Mouse (Mus musculus) urinary bladder, postnatal 14 days (tissue): ENCODE measurements at regions not wholly inside any gene's neighbourhood (a gene's known extent, or its start where the extent isn't known, plus 50 kb on each side); places are given as distances from the start of the nearest gene placed in this dataset.
A peak's percentile ranks its signal among the peaks of the same experiment; 100 is the strongest.

Experiments
- DNase-seq: peaks from one replicate; pipeline ENCODE4 v3.0.0; 2021; ENCODE audit warnings: low spot score

DNA sequence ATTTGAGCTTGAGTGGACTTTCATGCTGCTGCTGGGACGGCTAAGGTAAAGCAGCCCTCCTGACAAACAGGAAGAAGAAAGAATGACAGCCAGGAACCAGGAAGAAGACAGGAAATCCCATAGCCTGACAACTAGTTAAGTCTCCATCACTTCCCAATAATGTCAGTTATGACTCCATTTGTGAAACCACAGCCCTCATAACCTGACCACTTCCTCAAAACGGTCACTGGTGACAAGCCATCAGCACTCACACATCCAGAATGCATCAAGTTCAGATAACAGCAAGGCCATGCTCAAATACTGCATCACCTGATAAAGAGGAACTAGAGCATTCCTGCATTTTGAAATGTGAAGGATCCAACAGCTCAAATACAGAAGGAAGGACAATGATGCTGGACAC, 288.3 kb downstream of the Zfp706 start:
- DNase-seq: no peak

DNA sequence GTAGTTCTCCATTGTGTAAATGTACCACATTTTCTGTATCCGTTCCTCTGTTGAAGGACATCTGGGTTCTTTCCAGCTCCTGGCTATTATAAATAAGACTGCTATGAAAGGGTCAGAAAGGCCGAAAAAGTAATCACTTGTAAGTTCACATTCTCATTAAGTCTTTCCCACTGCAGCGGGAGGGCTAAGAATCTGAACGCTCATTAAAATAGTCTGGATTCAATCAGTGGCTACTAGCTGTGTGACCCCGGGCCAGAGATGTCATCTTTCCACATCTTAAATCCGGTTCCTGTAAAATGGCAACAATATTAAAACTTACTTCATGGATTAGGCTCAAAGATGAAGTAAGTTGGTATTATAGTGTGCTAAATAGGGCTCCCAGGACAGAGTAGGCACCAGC, 289.7 kb downstream of the Zfp706 start:
- DNase-seq: no peak

GRCm38 (mm10) chr15:36716686-36717038, 290.9 kb downstream of the Zfp706 start:
- DNase-seq: no peak

DNA sequence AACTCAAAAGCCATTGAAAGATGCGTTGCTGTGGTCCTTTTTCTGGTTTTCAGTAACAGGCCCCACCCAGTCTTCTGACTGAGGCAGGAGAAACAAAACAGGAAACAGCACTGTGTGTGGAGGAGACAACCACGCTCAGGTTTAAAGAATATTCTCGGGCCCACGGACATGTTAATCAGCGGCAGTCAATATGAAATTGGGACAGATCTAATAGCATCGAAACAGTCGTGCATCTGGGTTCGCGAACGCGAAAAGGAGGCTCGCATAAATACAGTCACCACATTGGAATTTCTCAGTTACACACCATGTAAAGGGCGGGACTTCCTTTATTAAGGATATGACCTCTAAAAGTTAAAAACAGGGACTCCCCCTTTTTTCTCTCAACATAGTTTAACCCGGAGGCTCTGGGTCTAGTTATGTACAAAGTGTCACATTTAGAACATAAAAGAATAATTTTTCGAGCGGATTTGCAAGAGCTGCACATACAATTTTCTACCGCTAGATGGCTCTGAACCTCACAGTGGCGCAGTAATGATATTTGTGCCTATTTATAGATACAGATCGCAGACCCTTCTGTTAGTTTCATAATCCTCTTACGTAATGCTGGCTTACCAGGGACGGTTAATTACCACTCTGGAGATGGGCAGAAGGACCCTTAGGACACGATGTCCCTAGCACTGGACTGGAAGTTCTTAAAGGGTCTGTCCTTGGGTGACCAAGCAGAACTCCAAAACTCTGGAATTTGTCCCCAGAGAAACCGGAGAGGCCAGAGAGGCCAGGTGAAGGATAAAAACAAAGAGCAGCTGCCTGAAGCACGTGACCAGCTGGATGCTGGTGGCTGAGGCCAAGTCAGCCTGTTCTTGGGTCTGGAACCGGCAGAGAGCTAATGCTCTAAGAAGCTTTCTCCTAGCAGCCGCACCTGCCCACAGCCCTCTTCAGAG, 291.6 kb downstream of the Zfp706 start:
- DNase-seq: peak; percentile 58

GRCm38 (mm10) chr15:36715159-36715558, 292.4 kb downstream of the Zfp706 start:
- DNase-seq: no peak

GRCm38 (mm10) chr15:36709788-36710187, 297.8 kb downstream of the Zfp706 start:
- no peak for DNase-seq

DNA sequence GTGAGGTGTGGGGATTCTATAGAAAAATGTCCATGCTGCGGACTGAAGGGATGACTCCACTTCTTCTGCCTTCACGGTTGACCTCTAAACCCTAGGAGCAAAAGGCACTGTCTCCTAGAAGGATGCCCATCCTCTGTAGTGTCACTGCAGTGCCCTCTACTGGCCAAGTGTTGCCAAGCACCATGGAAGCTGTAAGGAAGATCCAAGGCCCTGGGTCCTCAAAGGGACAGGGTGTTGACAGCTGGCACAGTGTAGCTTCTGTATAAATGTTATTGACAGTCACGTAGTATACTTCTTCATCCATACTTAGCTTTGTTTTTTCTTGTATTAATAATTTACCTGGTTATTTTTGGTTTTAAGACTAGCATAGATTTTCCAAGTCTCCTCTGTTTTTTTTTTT, 299.1 kb downstream of the Zfp706 start:
- peak; percentile 84 for DNase-seq

DNA sequence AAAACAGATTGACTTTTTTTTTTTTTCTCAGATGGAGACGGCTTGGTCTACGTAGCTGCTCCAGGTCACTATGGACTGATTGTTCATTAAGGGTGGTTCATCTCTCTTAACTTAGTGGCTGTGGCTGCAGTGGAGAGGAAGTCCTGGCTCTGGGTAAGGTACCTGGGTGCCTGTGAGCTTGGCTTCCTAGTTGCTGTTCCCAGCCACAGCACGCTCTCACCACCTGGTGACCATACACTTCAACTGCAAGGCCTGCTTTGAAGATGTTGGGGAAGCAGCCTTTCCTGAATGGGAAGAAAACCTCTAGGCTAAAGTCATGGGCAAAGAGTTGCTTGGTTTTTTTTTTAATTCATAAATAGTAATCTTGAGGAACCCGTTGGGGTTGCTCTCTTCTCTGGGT, 301.6 kb downstream of the Zfp706 start:
- peak; percentile 77 for DNase-seq

GRCm38 (mm10) chr15:36705391-36705790, 302.2 kb downstream of the Zfp706 start:
- DNase-seq: no peak

GRCm38 (mm10) chr15:36701846-36702245, 305.7 kb downstream of the Zfp706 start:
- no peak for DNase-seq

DNA sequence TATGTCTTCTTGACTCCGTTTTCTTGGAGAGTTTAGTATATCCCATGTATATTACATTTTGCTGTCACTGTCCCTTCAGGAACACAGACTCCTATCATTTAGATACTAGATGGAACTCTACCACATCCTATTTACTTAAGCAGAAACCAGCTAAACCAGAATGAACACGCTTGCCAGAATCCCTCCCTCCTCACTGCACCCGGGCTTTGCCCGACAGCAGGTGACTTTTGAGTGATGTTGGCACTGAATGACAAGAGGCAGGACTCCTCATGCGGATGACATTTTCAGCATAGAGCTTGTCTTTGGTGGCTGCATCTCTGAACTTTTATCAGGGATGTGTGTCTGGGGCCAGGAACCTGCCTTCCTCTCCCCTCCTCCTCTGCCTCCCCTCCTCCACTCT, 307.4 kb downstream of the Zfp706 start:
- DNase-seq: peak; percentile 58

DNA sequence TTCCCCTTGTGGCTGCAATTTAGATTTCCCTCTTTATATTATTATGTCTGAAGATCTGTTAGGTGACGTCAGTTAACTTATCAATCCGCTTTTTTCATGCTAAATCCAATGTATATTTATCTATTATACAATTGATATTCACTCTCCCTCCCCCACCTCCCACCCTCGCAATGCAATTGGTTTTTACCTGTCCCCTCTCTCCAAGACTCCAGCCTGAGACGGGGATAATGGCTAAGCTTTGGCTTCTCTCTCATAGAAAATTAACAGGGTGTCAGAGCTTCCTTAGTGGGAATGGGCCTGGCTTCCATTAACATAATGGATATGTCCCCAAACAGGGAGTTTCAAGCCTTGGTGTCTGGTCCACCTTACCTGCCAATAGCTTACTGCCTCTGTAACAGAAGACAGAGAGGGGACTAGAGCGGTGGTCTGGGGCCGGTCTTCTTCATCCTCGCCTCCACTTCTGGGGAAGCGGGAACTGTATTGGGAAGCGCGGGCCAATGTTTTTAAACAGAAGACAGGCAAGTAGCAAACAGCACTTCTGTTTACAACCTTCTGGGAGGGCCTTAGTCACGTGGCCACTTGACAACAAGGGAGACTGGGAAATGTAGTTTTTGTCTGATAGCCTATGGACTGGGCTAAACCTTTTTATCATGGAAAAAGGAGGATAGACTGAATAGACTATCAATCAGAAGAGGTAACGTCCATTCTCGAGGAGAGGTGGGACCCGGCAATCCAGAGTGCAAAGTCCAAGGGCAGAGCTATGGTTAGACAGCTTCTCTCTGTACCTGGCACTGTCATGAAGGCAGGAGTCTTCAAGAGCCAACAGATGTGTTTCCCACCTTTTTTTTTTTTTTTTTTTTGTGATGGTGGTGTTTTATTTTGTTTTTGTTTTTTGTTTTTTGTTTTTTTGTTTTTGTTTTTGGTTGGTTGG, 312.1 kb downstream of the Zfp706 start:
- no peak for DNase-seq

DNA sequence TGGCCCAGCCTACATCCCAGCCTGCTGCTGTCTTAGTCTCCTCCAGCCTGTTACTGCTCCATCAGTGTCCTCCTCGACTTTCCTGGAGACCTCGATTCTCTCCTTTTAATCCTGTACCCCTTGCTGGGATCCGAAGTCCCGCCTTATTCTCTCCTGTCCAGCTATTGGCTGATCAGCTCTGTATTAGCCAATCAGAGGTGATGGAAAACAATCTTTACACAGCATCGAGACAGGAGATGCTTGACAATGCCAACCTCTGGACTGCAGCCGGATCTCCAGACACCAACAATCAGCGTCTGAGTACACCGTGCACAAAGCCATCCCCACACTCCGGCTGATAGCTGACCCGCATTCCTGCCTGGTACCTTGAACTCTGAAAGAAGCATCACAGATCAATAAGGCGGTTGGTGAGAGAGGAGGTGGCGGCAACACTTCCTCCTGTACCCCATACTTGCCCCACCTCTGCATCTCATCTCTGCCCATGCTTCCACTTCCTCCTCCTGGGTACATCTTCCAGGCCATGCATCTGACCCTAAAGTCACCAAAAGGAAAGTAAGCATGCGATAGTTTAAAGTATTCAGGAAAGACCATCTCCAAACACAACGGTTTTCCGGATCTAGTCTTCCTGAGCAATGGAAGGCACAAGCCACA, 316.4 kb downstream of the Zfp706 start:
- DNase-seq: no peak

DNA sequence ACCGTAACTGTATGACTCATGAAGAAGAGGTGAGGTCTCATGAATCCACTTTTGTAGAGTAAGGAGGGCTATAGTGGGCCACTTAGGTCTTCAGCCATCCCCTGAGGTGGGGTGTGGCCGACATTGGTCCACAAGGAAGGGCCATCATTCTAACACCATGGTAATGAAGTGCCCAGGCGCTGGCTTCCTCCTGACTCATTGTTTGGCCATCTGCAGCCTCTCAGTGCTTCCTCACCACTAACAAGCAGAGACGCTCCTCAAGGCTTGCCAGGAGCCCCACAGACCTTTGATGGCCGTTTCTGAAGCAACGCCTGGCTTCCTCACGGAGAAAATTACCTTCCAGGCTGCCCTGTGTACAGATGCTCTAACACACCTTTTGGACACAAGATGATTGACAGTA, 317.7 kb downstream of the Zfp706 start:
- DNase-seq: no peak

DNA sequence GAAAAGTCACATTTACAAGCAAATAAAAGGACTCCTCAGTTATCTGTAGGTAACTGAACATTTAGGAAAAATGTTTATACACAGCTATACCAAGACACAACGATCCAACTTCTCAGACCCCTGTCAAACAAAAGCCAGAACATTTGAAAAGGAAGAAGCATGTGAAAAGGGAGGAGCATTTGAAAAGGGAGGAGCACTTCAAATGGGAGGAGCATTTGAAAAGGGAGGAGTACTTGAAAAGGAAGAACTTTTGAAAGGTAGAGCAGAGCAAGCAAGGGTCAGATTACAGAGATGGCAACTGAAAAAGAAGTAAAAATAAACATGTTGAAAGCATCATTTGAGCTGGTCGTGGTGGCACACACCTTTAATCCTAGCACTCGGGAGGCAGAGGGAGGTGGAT, 318.3 kb downstream of the Zfp706 start:
- DNase-seq: no peak

- peak; percentile 69 for DNase-seq
These were observed 319.4 kb downstream of the Zfp706 start for GRCm38 (mm10) chr15:36688051-36688754.

GRCm38 (mm10) chr15:36684684-36685083, 322.9 kb downstream of the Zfp706 start:
- no peak for DNase-seq

DNA sequence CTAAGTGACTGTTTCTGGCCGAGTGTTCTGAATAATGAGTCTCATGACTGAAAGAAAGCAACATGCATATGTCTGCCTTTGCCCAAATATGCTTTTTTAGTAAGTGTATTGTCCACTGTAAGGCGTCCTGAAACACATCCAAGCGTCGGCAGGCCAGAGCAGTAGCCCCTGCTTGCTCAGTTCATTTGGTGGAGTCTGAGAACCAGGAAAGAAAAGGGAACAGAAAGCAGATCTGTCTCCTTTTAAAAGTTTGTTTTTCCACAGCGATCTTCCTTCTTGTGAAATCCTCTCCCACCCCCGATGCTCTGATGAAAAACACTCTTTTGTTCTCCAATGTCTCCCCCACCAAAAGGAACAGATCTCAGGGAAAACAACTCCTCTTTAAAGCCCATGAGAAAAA, 324.7 kb downstream of the Zfp706 start:
- no peak for DNase-seq

DNA sequence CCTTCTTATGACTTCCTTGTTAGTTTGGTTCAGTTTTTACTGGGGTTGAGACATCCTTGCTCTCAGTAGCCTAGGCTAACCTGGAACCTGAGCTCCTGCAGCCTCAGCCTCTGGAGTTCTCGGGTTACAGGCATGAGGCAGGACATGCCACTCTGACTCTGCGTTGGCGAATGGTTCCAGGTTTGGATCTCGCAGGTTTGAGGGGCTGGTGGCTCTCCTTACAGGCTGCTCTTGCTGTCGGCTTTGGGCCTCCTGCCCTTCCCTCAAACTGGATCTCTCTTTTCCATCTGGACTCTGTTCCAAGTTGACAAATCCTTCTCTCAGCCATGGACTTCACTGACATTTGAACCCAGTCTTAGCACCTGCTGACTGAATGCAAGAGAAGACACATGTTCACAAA, 325.4 kb downstream of the Zfp706 start:
- DNase-seq: no peak

GRCm38 (mm10) chr15:36680361-36681140, 327.0 kb downstream of the Zfp706 start:
- no peak for DNase-seq

DNA sequence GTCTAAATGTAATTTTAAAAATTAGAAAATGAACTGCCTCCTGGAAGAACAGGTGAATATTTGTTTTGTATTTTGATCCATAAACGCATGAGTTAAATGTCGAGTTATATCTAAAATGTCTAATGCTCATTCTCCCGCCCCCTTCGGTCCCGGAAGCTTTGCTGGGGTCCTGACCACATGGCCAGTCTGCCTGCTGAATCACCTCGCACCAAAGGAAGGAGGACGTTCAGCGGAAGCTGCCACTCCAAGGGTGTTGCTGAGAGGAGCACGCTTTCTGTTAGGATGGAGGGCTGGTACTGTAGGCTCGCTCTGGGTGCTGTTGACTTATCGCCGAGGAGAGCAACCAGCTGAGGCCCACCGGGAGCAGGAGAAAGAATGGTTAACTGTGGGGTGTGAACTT, 328.0 kb downstream of the Zfp706 start:
- DNase-seq: no peak
